Mouse (Mus musculus) left cerebral cortex, postnatal 36 days (tissue): ENCODE results near the gene Ube2k. TPM values are rescaled to one million over a fixed set of nuclear protein-coding genes. Genes with fewer than 3 reads are reported as not detected.
"Not testable (repeated sequence)": the region's sequence is repeated elsewhere in the genome, so short reads cannot be mapped to it uniquely, and the experiment has no call there.

Experiments
- DNase-seq, 2 experiments: peaks; one replicate each; pipeline ENCODE4 v3.0.0; 2021 to 2022; ENCODE audit warnings: low spot score in 2 of 2, mixed read lengths in 1 of 2
- intact Hi-C: fragments of 180-260 bp; cut with DNase I; formaldehyde crosslinking; loops from one replicate; pipeline ENCODE4 v1.15.1; 2025
- total RNA-seq, 2 experiments: library from RNA; stranded (reverse); gene quantifications; 2 replicates each; pipeline ENCODE4 v1.2.3; 2021

The Ube2k gene
- total RNA-seq, 2 experiments from 2014 or later, result 130 to 133 TPM

DNA sequence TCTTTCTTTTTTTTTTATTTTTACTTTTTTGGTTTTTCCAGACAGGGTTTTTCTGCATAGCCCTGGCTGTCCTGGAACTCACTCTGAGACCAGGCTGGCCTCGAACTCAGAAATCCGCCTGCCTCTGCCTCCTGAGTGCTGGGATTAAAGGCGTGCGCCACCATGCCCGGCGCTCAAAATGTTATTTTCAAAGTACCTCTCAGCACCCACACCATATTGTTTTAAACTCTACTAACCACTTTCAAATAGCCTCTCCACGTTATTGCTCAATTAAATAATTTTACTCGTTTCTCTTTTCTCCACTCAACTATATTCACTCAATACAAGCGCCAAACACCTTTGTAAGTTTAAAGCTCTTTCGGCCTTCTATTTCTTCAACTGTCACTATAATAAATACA is 966 bp upstream of the Ube2k start:
- intact Hi-C loops, result loop anchor here (2.0 kb wide), 2 partner anchors 43 to 161 kb away; partner anchors contain the start of gene Gm43552
- not testable (repeated sequence) for DNase-seq

DNA sequence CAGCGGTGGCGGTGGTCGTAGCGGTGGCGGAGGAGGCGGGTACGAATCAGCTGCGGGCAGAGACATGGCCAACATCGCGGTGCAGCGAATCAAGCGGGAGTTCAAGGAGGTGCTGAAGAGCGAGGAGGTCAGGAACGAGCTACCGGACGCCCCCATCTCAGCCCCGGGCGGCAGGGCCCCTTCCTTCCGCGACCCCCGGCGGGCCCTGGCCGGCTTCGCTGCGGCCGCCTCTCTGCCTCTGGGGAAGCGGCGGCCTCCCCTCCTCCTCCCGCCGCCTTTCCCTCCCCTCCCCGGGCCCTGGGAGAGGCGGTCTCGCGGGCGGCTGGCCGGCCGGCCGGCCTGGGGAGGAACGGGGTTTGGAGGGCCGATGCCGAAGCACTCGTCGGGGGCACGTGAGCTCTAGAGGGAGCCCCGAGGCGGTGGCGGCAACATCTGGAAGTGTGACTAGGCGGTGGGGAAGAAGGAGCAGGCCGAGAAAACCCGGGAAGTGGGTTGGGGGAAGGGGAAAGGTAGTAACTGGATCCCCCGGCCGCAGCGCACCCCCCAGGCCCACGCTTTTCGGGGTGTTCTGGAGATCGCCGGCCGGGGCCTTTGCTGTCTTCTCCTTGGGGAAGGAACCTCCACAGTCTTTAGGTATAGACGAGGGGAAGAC is 513 bp downstream of the Ube2k start:
- DNase-seq, result no peak
- intact Hi-C loops, result loop anchor here (2.0 kb wide), 2 partner anchors 45 to 159 kb away; partner anchors contain the start of gene Gm43552

DNA sequence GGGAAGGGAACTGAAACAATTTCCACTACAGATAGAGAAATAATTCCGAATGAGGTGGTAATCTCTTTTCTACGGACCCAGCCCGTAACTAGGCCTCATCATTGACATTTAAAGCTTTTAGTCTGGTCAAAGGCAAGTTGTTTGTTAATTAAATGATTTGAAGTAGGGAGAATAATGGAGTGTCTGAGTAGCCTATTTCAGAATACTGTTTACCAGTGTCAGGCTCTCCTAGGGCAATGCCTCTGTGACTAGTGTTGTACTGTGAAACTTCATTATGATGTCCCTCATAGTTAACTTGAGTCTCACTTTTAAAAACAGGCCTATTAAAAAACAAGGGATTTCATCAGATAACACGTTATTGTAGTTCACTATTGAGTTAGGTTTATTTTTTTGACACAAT is 1.1 kb downstream of the Ube2k start:
- intact Hi-C loops, result no loop called here

DNA sequence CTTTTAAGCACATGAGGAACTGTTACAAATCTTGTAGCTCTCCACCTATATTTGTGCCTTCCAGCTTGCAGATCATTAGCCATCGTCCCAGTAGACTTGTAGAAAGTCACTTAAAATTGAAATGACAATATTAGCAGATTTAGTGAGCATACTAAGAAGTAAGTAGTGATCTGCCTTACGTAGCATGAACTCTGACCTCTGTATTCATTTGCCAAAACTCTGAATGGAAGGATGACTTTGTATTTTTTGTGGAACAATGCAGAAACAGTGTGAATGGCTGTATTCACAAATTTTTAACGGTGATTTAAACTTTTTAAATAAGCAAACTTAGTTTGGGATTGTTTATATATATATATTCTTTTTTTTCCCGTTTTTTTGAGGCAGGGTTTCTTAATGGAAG is 1.8 kb downstream of the Ube2k start:
- DNase-seq, result no peak
- intact Hi-C loops, result no loop called here

More for the DNA sequence above, 1.1 kb downstream of the Ube2k start:
- no peak for DNase-seq

DNA sequence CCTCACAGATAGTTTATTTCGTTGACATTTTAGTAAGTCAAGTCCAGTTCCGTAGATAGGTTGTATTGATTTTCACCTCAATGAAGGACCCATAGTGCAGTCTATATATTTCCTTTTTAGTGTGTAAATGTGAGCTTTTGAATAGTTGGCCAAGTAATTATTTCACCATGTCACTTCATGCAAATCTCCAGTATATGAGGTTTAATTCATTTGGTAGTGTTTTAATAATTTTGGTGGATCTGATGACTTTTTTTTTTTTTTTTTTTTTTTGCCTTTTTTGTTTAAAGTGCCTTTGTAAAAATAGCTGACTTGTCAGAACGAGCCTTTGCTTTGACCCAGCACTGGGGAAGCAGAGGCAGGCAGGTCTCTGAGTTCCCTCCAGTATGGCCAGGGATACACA is 2.8 kb downstream of the Ube2k start:
- intact Hi-C loops, result no loop called here
- DNase-seq, result no peak

DNA sequence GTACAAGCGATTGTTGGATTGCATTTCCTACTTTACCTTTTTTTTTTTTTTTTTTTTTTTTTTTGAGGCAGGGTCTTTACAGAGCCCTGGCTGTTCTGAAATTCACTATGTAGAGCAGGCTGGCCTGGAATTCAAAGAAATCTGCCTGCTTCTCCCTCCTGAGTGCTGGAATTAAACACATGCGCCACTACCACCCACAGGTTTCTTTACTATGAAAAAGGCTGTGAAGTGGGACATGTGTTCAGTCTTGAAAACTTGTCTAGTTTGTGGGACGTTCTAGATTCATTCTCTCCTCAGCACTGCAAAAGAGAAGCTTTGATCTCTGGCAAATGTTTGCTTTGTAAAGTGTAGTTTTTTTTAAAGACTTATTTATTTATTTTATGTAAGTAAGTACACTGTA is 4.9 kb downstream of the Ube2k start:
- intact Hi-C loops, result no loop called here
- DNase-seq, result no peak

DNA sequence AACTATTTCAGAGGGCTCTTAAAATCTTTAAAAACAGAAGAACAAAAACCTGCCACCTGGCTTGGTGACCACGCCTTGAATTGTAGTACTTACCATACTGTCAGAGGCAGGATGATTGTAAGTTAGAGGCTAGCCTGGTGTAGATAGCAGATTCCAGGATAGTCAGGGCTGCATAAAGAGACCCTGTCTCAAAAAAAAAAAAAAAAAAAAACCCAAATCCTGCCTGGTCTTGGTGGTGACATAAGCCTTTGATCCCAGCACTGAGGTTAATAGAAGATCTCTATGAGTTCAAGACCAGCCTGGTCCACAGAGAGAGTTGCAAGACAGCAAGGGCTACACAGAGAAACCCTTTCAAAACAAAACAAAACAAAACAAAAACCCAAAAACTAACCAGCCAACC is 6.5 kb downstream of the Ube2k start:
- no peak for DNase-seq
- intact Hi-C loops, result no loop called here

DNA sequence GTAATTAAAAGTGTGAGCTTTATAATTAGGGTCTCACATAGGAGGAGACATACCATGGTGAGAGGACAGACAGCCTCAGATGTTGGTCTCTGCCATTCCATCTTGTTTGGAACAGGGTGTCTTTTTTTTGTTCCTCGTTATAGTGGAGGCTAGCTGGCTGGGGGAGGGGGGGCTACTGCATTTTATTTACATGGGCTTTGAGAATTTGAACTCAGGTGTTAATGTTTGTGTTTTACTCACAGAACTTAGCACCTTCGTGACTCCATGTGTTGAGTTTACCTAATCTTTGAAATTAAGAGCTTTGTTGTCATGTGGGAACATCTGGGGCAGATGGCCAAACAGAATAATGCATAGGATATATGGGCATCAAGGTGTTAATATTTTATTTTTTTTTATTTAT is 7.6 kb downstream of the Ube2k start:
- DNase-seq, result no peak
- intact Hi-C loops, result no loop called here

DNA sequence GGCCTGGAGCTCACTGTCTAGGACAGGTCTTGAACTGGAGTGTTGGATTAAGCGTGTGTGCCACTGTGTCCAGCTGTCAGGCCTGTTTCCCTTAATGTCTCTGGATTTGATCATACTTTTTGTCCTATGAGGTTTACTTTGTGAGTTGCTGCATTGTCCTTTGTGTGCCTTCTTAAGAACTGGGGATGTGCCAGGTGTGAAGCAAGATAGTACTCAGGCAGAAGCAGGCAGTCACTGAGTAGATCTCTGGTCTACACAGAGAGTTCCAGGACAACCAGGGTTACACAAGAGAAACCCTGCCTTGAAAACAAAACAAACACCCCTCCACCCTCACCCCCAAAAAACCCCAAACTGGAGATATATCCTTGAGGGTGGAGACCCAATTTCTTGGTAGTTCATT is 12.6 kb downstream of the Ube2k start:
- intact Hi-C loops, result no loop called here
- no peak for DNase-seq

DNA sequence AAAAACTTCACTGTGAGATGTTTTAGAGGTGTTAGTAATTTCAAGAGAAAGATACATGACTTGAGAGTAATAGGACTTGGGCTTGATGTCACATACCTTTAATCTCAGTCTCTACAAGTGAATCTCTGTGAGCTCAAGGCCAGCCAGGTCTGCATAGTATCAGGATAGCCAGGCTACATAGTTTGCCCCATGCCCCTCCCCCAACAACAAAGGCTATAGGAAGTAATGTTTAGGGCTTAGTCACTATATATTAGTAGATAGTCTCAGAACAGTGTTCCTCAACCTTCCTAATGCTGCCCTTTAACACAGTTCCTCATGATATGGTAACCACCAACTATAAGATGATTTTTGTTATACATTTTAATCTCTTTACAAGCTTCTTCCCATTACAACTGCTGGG is 20.1 kb downstream of the Ube2k start:
- intact Hi-C loops, result no loop called here
- no peak for DNase-seq

DNA sequence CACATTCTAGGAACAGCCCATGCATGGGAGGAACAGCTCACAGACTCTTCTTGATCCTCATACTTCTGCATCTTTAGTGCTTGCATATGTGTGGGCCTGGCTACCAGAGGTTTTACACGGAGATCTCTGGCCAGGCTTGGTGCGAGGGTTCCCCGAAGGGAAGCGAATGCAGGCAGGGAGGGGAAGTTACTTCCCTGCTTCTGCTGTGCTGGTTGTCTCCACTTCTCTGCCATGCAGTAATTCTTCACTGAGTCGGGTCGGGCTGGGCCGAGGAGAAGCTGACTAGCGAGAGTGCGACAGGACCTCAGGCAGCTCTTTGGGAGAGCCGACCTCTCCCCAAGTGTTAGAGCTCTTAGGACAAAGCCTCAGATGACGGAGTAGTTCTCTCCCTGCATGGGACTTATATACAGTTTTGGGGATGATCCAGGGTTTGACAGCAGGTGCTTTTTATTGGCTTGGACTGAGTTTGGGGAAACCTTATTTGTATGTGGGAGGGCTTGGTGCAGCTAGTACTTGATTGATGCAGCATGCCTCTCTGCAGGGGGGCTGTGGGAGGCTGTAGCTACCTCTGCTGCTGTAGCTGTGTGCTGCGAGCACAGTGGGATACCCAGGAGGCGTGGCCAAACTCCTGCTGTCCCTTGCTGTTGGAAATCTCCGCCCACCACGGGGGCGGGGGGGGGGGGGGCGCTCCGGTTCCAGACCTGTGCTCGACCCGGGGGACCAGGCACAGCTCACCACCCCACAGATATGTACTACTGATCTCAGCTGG is 24.3 kb downstream of the Ube2k start:
- intact Hi-C loops, result no loop called here
- DNase-seq, result no peak

DNA sequence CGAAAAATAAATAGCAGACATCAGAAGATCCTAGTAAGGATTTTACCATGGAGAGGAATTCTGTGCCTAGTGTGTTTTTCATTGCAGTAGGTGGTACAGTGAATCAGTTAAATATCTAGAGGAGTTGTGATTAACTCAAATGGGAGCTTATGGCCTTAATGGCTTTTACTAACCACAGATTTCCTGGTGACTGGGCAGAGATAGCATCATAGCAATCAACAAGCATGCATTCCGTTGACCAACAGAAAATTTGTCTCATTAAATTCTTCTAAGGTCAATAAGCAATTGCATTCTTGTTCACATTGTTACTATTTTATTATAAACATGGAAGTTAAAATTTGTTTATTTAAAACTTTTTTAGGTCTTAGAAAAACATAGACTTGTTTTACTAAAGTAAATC is 28.5 kb downstream of the Ube2k start:
- DNase-seq, result no peak
- intact Hi-C loops, result no loop called here

DNA sequence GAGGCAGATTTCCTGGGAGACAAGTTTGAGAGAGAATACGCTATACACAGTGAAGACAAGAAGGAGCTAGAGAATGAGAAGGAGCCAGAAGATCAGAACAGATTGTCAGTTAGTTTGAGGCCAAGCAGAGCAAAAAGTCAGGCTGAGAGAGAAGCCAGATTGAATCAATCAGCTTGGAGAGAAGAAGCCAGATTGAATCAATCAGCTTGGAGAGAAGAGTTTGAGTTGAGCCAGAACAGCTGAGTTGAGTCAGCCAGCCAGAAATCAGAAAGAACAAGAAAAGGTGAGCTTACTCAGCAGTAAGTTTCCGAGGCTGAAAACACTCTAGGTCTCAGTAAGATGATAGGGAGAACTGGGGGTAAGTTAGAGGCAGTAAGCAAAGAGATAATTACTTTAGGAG is 37.8 kb downstream of the Ube2k start:
- no peak for DNase-seq
- intact Hi-C loops, result no loop called here

DNA sequence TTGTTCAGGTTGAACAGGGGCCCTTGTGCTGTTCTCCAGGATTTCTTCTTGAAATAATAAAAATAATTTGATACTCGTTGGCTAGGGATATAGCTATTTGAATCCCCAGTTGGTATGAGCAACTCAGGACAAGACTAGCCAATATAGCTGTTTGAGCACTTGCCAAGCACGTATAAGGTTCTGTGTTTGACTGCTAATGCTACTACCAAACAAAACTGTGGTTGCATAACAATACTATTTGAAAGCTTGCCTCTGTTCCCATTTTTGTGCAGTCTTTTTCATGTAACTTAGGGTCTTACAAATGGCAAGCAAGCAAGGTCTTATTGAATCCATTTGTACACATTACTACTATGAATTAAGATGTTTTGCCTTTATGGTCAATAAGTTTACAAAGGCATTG is 38.9 kb downstream of the Ube2k start:
- DNase-seq, result no peak
- intact Hi-C loops, result no loop called here

DNA sequence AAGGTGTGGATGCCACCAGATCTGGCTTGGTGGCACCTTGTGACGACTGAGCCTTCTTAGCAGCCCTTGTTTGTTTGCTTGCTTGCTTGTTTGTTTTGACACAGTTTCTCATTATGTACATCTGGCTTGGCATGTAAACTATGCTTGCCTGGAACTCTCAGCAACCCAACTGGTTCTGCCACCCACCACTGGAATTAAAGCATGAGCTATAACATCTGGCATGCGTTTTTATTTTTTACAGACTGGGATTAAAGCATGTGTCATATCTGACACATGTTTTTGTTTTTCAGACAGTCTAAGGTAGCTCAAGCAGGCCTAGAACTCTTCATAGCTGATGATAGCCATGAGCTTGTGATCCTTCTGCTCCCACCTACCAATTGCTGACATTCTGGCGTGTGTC is 41.5 kb downstream of the Ube2k start:
- intact Hi-C loops, result no loop called here

DNA sequence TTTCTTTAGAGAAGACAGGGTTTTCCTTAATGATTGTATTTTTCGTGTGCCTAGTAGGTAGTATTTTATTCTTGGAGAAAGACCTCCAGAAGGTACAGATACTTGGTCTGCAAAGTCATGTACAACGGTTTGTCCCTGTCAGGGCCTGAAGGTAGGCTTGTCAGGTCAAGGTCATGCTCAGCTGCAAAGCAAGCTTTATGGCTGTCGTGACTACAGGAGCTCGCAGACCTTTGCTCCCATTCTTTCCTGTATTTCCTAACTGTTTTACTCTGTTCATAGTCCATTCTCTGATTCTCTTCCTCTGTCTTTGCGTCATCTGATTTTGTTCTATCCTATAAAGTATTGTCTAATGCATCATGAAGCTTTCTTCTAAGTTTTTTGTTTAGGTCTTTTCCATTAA is 49.3 kb downstream of the Ube2k start:
- no peak for DNase-seq
- intact Hi-C loops, result no loop called here

More for the DNA sequence above, 41.5 kb downstream of the Ube2k start:
- DNase-seq, result no peak

DNA sequence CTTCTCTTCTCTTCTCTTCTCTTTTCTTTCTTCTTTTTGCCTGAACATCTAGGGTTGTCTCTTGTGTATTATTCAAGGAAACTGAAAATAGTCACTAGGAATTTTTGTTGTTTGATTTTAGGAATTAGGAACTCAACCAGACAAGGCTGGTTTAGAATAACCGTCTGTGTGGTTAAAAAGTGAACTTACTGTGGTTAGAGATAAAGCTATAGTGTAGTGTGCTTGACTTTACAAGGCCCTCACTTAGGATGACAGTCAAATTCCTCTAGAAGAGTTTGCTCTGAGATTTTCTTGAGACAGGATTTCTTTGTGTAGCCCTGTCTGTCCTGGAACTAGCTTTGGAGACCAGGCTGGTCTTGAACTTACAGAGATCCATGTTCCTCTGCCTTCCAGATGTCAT is 53.2 kb downstream of the Ube2k start:
- no peak for DNase-seq
- intact Hi-C loops, result no loop called here

DNA sequence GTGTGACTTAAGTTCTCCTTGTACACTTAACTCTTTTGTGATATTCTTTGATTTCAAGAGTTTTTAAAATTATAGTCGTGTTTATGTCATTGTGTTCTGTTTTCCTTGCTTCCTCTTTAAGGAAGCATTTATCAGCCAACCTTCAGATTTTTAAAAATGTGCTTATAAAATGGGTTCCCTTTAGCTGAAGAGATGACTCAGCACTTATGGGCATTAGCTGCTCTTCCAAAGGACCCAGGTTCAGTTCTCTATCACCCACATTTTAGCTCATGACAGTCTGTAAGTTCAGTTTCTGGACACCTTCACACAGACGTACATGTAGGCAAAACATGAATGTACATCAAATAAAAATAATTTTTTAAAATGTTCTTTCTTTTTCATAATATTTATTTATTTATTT is 55.4 kb downstream of the Ube2k start:
- intact Hi-C loops, result no loop called here
- no peak for DNase-seq

DNA sequence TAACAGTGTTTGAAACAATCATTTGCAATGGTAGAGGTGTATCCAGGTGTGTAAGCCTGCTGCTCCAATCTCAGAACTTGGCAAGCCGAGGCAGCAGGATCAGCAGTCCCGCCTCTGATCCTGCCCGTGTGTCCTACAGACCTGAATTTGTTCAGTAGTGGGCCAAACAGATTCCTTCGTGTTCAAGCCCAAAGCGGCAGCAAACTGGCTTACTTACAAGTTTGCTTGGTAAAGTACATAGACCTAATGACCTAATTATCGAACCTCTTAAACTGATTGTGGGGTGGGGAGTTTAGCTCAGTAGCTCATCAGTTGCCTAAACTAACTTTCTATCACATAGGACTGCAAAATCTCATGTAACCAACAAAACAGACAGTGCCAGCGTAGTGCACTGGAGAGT is 62.6 kb downstream of the Ube2k start:
- intact Hi-C loops, result no loop called here
- no peak for DNase-seq

DNA sequence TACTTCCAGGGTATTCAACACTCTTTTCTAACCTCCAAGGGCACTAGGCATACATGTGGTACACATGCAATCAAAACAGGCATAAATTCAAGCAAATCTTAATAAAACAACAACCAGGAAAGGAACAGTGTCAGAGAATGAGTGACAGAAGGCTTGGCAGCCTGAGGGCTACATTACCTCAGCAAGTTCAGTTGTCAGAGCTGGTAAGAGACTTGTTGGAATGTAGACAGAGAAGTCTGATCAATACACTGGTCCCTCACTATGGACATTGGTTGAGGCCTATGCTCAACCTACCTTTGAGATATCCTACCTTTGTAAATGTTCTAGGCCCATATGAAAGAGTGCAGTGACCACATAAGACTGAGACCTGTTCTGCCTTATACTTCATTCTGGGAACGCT is 69.8 kb downstream of the Ube2k start:
- intact Hi-C loops, result no loop called here
- no peak for DNase-seq

DNA sequence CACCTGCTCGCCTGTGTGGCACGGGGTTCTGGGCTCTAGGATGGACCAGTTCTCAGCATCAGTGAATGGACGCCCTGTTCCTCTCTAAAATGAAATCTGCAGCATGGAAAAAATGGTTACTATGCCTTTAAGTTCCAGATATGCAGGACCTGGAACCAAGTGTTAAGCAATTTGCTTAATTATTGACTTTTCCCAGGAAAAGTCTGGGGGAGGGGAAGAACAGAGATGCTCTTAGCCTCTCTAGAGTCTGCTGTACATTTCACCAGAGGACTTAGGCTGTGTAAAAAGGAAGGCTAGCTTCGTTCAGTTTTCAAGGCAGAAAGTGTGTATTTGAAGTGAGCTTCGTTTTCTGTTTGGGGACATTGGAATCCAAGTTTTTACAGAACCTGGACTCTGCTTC is 72.7 kb downstream of the Ube2k start:
- no peak for DNase-seq
- intact Hi-C loops, result no loop called here
